Mouse (Mus musculus) spleen, adult 2 months (tissue): Measurements from ENCODE around the gene Nusap1.

Experiments used
- CTCF ChIP-seq: fragments of 200-500 bp; IDR thresholded peaks from 2 replicates; pipeline ENCODE4 v1.5.1; 2011; ENCODE audit warnings: mild to moderate bottlenecking, inconsistent platforms; ENCODE audit not compliant: insufficient read depth, insufficient read length, insufficient replicate concordance; ENCODE audit errors: extremely low read depth
- POLR2A ChIP-seq: fragments of 200-500 bp; IDR thresholded peaks from 2 replicates; pipeline ENCODE4 v1.6.1; 2011; ENCODE audit warnings: low read depth, low read length, inconsistent platforms

- TF ChIP-seq CTCF (no peak), POLR2A (no peak)
Observed at GRCm38 (mm10) chr2:119572471-119572870, 45.6 kb upstream of the Nusap1 start.
